Mouse (Mus musculus) embryonic facial prominence, embryonic 14.5 days (tissue): Measurements from ENCODE around the gene Lat2. TPM values are rescaled to one million over a fixed set of nuclear protein-coding genes. Genes with fewer than 3 reads are reported as not detected.

Experiments
- ATAC-seq: fragments of 200-750 bp; cut with Nextera tagmentation; 2 replicates; pipeline ENCODE4 v1.8.0; 2017; ENCODE audit warnings: low read depth, moderate number of reproducible peaks, moderate TSS enrichment
- DNase-seq: peaks from one replicate; pipeline ENCODE4 v3.0.0-alpha.2; 2015; ENCODE audit warnings: low spot score
- H3K27ac ChIP-seq: fragments of 300-500 bp; sonication (generic); replicated peaks from 2 replicates; pipeline ENCODE4 v1.5.1; 2014; ENCODE audit warnings: low read depth, mild to moderate bottlenecking, low read length, moderate library complexity
- H3K27me3 ChIP-seq: fragments of 300-500 bp; sonication (generic); replicated peaks from 2 replicates; pipeline ENCODE4 v1.6.1; 2014; ENCODE audit warnings: low read length; ENCODE audit not compliant: control insufficient read depth, insufficient read depth
- H3K36me3 ChIP-seq: fragments of 300-500 bp; sonication (generic); 2 replicates; pipeline ENCODE4 v1.6.1; 2014; ENCODE audit warnings: low read length, mixed read lengths; ENCODE audit not compliant: control insufficient read depth, insufficient read depth
- H3K4me1 ChIP-seq: fragments of 300-500 bp; sonication (generic); 2 replicates; pipeline ENCODE4 v1.6.1; 2014; ENCODE audit warnings: antibody characterized with exemption, low read length; ENCODE audit not compliant: control insufficient read depth, insufficient read depth
- H3K4me2 ChIP-seq: fragments of 300-500 bp; sonication (generic); 2 replicates; pipeline ENCODE4 v1.6.1; 2014; ENCODE audit warnings: low read depth, mild to moderate bottlenecking, low read length, moderate library complexity, mixed read lengths
- H3K4me3 ChIP-seq: fragments of 300-500 bp; sonication (generic); 2 replicates; pipeline ENCODE4 v1.5.1; 2014; ENCODE audit warnings: low read depth, mild to moderate bottlenecking, low read length
- H3K9ac ChIP-seq: fragments of 300-500 bp; sonication (generic); 2 replicates; pipeline ENCODE4 v1.6.1; 2014; ENCODE audit warnings: low read depth, mild to moderate bottlenecking, low read length, moderate library complexity, mixed read lengths
- H3K9me3 ChIP-seq: fragments of 300-500 bp; sonication (generic); 2 replicates; pipeline ENCODE4 v1.6.1; 2016; ENCODE audit warnings: low read length; ENCODE audit not compliant: control insufficient read depth
- WGBS: fragments of 180-500 bp; shearing (Covaris S2); extraction: QIAGEN DNeasy Blood & Tissue Kit; methylation state at CpG from one replicate; pipeline ENCODE4 v1.1.7; 2014; 5-methylcytosine and 5-hydroxymethylcytosine counted together
- polyA plus RNA-seq: library from polyadenylated mRNA; unstranded; fragments of >200 nt; fragmentation: Nextera tagmentation; extraction: Ambion mirVana; gene quantifications from 2 replicates; pipeline ENCODE4 v1.2.1, GENCODE M21; 2014

Lat2 gene
- polyA plus RNA-seq, 1 experiment from 2014 or later, result 4.5 TPM

GRCm38 (mm10) chr5:134572508-134573214 is 42.2 kb downstream of the Lat2 start:
- 31% methylated on average over 10 of the region's 10 CpGs for WGBS
- H3K9ac ChIP-seq, result peak overlapping the region; percentile 63; the same call in 1 of the 2 replicates
- ATAC-seq, result no peak

DNA sequence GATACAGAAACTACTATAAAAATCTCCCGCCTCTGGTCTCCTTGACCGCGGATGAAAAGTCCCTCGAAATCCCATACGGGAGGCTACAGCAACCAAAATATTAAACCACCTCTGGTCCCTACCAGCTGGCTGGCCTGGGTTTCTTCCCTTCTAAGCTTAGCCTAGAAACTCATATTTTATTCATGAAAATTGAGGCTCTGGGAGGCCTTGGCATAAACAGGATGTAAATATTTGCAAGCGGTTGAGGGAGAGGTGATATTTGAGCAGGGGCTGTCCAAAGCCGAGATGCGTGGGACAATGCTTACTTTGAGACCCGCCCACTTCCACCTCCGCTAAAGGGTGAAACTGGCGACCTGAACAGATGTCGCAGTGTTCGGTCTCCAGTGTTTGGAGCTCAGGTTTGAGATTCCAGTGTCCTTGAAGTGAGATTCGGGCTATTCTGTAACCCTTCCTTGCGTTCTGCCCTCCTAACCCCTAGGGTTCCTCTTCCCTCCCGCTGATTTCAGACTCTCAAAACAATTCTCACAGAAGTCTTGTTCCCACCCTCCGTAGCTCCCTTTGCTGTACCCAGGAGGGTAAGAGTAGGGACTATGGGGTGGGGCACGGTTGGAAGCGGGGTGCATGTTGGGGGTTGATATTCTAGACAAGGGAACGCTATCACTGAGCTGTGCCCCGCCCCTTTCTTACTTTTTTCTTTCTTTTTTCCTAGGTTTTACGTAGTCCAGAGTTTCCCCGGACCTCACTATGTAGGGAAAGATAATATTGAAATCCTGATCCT is 42.9 kb downstream of the Lat2 start:
- DNase-seq (peak; percentile 93), ATAC-seq (peak; percentile 82)
- 0% methylated on average over 23 of the region's 23 CpGs for WGBS

More at GRCm38 (mm10) chr5:134572508-134573214, 42.2 kb downstream of the Lat2 start:
- Histone ChIP-seq H3K4me2 (peak overlapping the region; percentile 80), H3K27ac (peak overlapping the region; percentile 84), H3K4me3 (peak overlapping the region; percentile 48), H3K4me1 (peaks cover 10% of the 10 kb centered on the region), H3K36me3 (no peaks in the 10 kb centered on the region; the same call in 1 of the 2 replicates), H3K27me3 (no peaks in the 10 kb centered on the region), H3K9me3 (no peaks in the 10 kb centered on the region)
- no peak for DNase-seq

GRCm38 (mm10) chr5:134568964-134569491 is 45.8 kb downstream of the Lat2 start:
- Histone ChIP-seq H3K36me3 (no peaks in the 10 kb centered on the region; the same call in 1 of the 2 replicates), H3K27ac (peak overlapping the region; percentile 69), H3K27me3 (no peaks in the 10 kb centered on the region), H3K9ac (no peak overlapping the region), H3K4me2 (no peak overlapping the region), H3K4me1 (peaks cover 10% of the 10 kb centered on the region), H3K4me3 (no peak overlapping the region), H3K9me3 (no peaks in the 10 kb centered on the region)
- DNase-seq (peak; percentile 31), ATAC-seq (no peak)
- 32% methylated on average over 8 of the region's 8 CpGs for WGBS

More for the DNA sequence above, 42.9 kb downstream of the Lat2 start:
- Histone ChIP-seq H3K9me3 (no peaks in the 10 kb centered on the region), H3K4me3 (peak overlapping the region; percentile 48), H3K4me2 (peak overlapping the region; percentile 80), H3K4me1 (peaks cover 10% of the 10 kb centered on the region), H3K36me3 (no peaks in the 10 kb centered on the region; the same call in 1 of the 2 replicates), H3K9ac (peak overlapping the region; percentile 63), H3K27me3 (no peaks in the 10 kb centered on the region), H3K27ac (peak overlapping the region; percentile 84)

- Histone ChIP-seq H3K9ac (no peak overlapping the region), H3K9me3 (no peaks in the 10 kb centered on the region), H3K27me3 (no peaks in the 10 kb centered on the region), H3K36me3 (no peaks in the 10 kb centered on the region; the same call in 1 of the 2 replicates), H3K4me1 (peaks cover 10% of the 10 kb centered on the region), H3K4me3 (no peak overlapping the region), H3K27ac (0 out of 2 replicates have a peak overlapping the region, but pooled peaks have one; percentile 69), H3K4me2 (no peak overlapping the region)
- 69% methylated on average over 3 of the region's 3 CpGs for WGBS
- no peak for DNase-seq
- no peak for ATAC-seq
These were observed 46.8 kb downstream of the Lat2 start for GRCm38 (mm10) chr5:134568030-134568429.

- no peaks in the 10 kb centered on the region for H3K9me3 ChIP-seq
- no peak for ATAC-seq
- no peak overlapping the region for H3K9ac ChIP-seq
- peaks cover 4% of the 10 kb centered on the region for H3K4me1 ChIP-seq
- no peaks in the 10 kb centered on the region for H3K27me3 ChIP-seq
- H3K36me3 ChIP-seq, result no peaks in the 10 kb centered on the region; the same call in 1 of the 2 replicates
- H3K4me2 ChIP-seq, result no peak overlapping the region
- no peak overlapping the region for H3K4me3 ChIP-seq
- no peak for DNase-seq
- 78% methylated on average over 4 of the region's 4 CpGs for WGBS
- no peak overlapping the region for H3K27ac ChIP-seq
These were observed 47.4 kb downstream of the Lat2 start for GRCm38 (mm10) chr5:134567445-134567844.

GRCm38 (mm10) chr5:134565696-134566095 is 49.1 kb downstream of the Lat2 start:
- no peak overlapping the region for H3K4me2 ChIP-seq
- ATAC-seq (no peak), DNase-seq (no peak)
- peaks cover 3% of the 10 kb centered on the region; the same call in 1 of the 2 replicates for H3K4me1 ChIP-seq
- no peaks in the 10 kb centered on the region for H3K9me3 ChIP-seq
- no peaks in the 10 kb centered on the region for H3K27me3 ChIP-seq
- no peaks in the 10 kb centered on the region for H3K36me3 ChIP-seq
- no peak overlapping the region for H3K9ac ChIP-seq
- H3K27ac ChIP-seq, result no peak overlapping the region
- H3K4me3 ChIP-seq, result no peak overlapping the region
- 82% methylated on average over 6 of the region's 6 CpGs for WGBS

DNA sequence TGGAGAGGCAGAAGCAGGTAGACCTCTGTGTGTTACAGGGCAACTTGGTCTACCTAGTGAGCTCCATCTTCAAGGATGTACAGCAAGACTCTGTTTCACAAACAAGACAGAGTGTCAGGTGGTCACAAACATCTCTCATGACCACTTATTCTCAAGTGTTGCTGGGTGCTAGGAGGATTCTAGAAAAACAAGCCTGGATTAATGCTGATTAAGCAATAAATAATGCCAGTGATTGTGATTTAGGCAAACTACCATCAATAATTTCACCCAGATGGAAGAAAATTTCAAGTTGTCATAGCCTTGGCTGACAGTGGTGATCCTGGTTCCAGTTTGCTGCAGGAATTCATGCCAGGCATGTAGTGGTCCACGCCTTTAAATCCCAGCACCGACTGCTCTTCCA is 50.6 kb downstream of the Lat2 start:
- H3K4me3 ChIP-seq, result no peak overlapping the region
- H3K9ac ChIP-seq, result no peak overlapping the region
- no peak overlapping the region for H3K4me2 ChIP-seq
- ATAC-seq (no peak), DNase-seq (no peak)
- peaks cover 3% of the 10 kb centered on the region; the same call in 1 of the 2 replicates for H3K4me1 ChIP-seq
- H3K36me3 ChIP-seq, result no peaks in the 10 kb centered on the region
- H3K9me3 ChIP-seq, result no peaks in the 10 kb centered on the region
- no peaks in the 10 kb centered on the region for H3K27me3 ChIP-seq
- 93% methylated on average over 2 of the region's 2 CpGs for WGBS
- H3K27ac ChIP-seq, result no peak overlapping the region

DNA sequence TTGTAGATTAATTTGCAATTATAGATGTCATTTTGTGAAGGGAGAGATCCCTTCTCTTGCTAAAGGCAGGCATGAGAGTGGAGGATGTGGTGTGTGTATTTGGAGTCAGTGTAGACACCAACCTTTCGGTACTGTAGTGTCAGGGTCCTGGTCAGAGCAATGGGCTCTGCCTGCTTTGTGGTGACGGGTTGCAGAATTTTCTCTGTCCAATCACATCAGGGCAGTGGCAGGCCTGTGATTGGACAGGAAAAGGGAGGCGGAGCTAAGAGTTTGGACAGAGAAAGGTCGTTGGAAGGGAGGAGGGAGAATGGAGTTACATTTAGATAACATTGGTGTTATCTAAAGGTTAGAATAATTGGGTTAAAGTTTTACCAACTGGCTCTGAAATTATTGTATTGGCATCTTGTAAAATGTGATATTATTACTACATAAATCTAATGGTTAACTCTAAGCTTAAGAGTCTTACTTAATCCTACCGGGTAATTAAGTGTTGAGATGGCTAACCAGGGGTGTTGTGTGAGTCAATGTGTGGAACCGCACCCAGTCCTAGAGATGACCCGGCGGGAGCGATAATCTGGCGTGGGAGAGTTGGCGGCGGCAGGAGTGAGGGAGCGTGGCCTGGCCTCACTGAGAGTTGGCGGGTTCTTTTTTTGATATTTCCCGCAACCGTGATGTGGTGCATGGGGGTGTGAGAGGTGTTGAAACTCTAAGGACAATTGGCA is 54.2 kb downstream of the Lat2 start:
- Histone ChIP-seq H3K4me3 (no peak overlapping the region), H3K4me1 (peaks cover 2% of the 10 kb centered on the region; the same call in 1 of the 2 replicates), H3K27me3 (no peaks in the 10 kb centered on the region), H3K9me3 (0 out of 2 replicates have a peak, but pooled peaks cover 4% of the 10 kb centered on the region), H3K4me2 (no peak overlapping the region), H3K36me3 (no peaks in the 10 kb centered on the region), H3K27ac (no peak overlapping the region), H3K9ac (no peak overlapping the region)
- ATAC-seq (no peak), DNase-seq (no peak)
- WGBS, result 80% methylated on average over 16 of the region's 16 CpGs
